Mouse (Mus musculus): ENCODE data around the gene Gm10134. TPM values are rescaled to one million over a fixed set of nuclear protein-coding genes. Genes with fewer than 3 reads are reported as not detected.

Gene Gm10134
- 1.2 TPM in 1 of 2 replicates, not detected in the other for polyA plus RNA-seq (2012; rRNA removed; ENCODE audit: low replicate concordance)

GRCm38 (mm10) chr2:28505795-28506194 is at the start of gene Gm10134:
TSS of gene Gm10134 (plus strand) at chr2:28506095.

GRCm38 (mm10) chr2:28465836-28466518 is 39.9 kb upstream of the Gm10134 start, which contains the start of gene 1700007K13Rik:
TSS of gene 1700007K13Rik (minus strand) at chr2:28466332.

GRCm38 (mm10) chr2:28467860-28468485 is 37.9 kb upstream of the Gm10134 start, which contains the start of gene Mrps2:
TSS of gene Mrps2 (plus strand) at chr2:28468066.

GRCm38 (mm10) chr2:28496671-28497070 is 9.2 kb upstream of the Gm10134 start, which contains the start of gene Gbgt1:
TSS of gene Gbgt1 (plus strand) at chr2:28496891.

GRCm38 (mm10) chr2:28512798-28513401 is 7.0 kb downstream of the Gm10134 start, which contains the start of gene Ralgds:
TSS of gene Ralgds (plus strand) at chr2:28513125.

Other genes starting within 250 kb of the Gm10134 start
- 0.40 and 0.97 TPM in 2 replicates for gene Ppp1r26, start 59.3 kb upstream of the Gm10134 start, polyA plus RNA-seq (2012; rRNA removed; ENCODE audit: low replicate concordance)
- not detected in 2 replicates for gene 1700007K13Rik, start 39.8 kb upstream of the Gm10134 start, polyA plus RNA-seq (2012; rRNA removed; ENCODE audit: low replicate concordance)
- 22.0 and 34.3 TPM in 2 replicates for gene Mrps2, start 38.0 kb upstream of the Gm10134 start, polyA plus RNA-seq (2012; rRNA removed; ENCODE audit: low replicate concordance)
- gene Gbgt1, start 9.2 kb upstream of the Gm10134 start, polyA plus RNA-seq (2012; rRNA removed; ENCODE audit: low replicate concordance) = 4.3 and 6.7 TPM in 2 replicates
- gene Ralgds, start 7.0 kb downstream of the Gm10134 start, polyA plus RNA-seq (2012; rRNA removed; ENCODE audit: low replicate concordance) = 68.4 and 69.2 TPM in 2 replicates
- 1.0 and 802 TPM in 2 replicates for gene Cel, start 57.3 kb downstream of the Gm10134 start, polyA plus RNA-seq (2012; rRNA removed; ENCODE audit: low replicate concordance)
- gene Gtf3c5, start 77.7 kb downstream of the Gm10134 start, polyA plus RNA-seq (2012; rRNA removed; ENCODE audit: low replicate concordance) = 10.1 and 11.8 TPM in 2 replicates
- 0.82 and 1.2 TPM in 2 replicates for gene Gfi1b, start 115.9 kb downstream of the Gm10134 start, polyA plus RNA-seq (2012; rRNA removed; ENCODE audit: low replicate concordance)
- gene Tsc1, start 135.1 kb downstream of the Gm10134 start, polyA plus RNA-seq (2012; rRNA removed; ENCODE audit: low replicate concordance) = 3.2 and 5.6 TPM in 2 replicates
- 0.31 and 0.53 TPM in 2 replicates for gene Spaca9, start 193.6 kb downstream of the Gm10134 start, polyA plus RNA-seq (2012; rRNA removed; ENCODE audit: low replicate concordance)
- 0.07 TPM in 1 of 2 replicates, not detected in the other for gene Ak8, start 194.1 kb downstream of the Gm10134 start, polyA plus RNA-seq (2012; rRNA removed; ENCODE audit: low replicate concordance)

Measured in duodenum, adult 2 months (tissue).